Mouse (Mus musculus): ENCODE results near the gene Hspb11.

The Hspb11 gene

DNA sequence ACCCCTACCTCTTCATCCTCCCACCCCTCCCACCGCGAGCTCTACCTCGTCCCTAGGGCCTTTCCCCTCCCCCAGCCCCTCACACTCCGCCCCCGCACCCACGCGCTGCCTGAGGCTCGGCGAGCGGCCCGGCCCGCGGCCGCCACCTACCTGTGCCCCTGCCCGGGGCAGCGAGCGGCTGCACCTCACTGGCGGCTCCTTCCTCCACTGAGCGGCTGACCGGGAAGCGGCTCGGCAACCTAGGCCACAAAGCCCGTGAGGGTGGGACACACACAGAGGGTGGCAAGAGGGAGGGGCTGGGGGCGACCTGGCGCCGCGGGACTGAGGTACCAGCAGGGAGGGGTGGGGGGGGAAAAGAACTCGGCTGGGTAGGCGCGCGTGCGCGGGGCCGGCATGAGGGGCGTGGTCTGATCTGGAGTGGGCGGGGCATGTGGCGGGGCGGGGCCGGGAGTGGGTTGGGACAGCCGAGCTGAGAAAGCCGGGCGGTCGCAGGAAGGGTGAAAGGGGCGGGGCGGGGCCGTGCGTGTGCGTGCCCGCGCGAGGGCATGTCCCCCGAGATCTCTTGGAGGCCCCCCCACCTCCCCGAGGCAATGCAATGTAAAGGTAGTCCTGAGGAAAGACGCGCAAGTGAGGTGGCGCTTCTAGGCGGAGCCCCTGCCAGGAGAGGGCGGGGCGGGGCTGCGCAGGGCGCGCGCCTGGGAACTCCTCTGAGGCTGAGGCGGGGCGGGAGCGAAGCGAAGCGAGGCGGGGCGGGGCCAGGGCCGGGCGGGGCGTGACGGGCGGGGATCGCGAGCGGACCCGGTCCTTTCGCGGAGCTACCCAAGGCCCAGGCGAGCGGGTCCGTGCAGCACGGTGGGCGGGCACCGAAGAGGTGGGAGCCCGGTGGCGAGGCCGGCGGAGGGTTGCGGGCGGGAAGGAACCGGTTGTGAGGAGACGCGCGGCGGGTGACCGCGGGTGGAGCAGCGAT lies at the start of gene Hspb11, which contains the start of gene Lrrc42:
Gene Hspb11, plus strand, starts transcription at position 469 of the 967 bp plus-strand sequence.
Gene Lrrc42, minus strand, starts transcription at position 408 of the 967 bp plus-strand sequence.
- peak; percentile 99 for DNase-seq (ENCODE audit: low spot score)

DNA sequence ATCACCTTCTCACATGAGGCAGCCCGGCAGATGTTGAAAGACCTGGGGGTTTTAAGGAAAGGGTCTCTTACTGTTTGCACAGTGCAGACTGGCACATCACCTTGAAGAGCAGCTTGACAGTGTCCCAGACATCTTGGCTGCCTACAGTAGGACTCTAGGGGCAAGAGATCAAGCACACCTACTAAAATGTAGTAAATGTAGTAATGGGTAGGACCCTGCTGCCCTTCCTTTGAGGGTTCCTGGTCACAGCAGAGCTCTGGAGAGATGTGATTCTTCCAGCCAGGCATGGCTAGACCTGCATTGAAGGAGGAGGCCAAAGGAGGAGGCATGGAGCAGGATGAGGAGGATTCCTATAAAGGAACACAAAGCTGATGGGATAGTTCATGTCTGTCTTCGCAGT lies 46.4 kb upstream of the Hspb11 start:
- no peak for DNase-seq (ENCODE audit: low spot score)

DNA sequence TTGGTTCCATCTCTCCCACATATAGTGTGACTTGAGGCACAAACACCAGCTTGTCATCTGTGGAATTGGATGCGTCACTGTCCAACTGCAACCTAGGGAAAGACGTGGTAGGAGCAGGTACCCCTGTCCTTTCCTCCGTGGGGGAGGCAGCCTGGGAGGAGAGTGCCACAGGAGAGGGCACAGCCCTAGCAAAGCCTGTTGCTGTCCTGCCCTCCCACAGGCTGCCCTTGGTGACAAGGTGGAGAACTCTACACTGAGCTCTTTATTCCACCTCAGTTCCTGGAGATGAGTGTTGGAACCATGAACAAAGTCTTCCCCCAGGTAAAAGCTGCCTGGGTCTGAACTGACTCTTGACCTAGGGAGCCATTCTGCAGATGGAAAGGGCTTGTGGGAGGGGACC lies 44.5 kb upstream of the Hspb11 start, which contains the start of gene Ldlrad1:
Gene Ldlrad1, plus strand, starts transcription at position 301 of the 400 bp plus-strand sequence.
- no peak for DNase-seq (ENCODE audit: low spot score)

GRCm38 (mm10) chr4:107210483-107211097 lies 42.8 kb upstream of the Hspb11 start:
- DNase-seq (ENCODE audit: low spot score), result no peak

GRCm38 (mm10) chr4:107211465-107211864 lies 41.9 kb upstream of the Hspb11 start:
- no peak for DNase-seq (ENCODE audit: low spot score)

GRCm38 (mm10) chr4:107211936-107212335 lies 41.5 kb upstream of the Hspb11 start:
- DNase-seq (ENCODE audit: low spot score), result no peak

DNA sequence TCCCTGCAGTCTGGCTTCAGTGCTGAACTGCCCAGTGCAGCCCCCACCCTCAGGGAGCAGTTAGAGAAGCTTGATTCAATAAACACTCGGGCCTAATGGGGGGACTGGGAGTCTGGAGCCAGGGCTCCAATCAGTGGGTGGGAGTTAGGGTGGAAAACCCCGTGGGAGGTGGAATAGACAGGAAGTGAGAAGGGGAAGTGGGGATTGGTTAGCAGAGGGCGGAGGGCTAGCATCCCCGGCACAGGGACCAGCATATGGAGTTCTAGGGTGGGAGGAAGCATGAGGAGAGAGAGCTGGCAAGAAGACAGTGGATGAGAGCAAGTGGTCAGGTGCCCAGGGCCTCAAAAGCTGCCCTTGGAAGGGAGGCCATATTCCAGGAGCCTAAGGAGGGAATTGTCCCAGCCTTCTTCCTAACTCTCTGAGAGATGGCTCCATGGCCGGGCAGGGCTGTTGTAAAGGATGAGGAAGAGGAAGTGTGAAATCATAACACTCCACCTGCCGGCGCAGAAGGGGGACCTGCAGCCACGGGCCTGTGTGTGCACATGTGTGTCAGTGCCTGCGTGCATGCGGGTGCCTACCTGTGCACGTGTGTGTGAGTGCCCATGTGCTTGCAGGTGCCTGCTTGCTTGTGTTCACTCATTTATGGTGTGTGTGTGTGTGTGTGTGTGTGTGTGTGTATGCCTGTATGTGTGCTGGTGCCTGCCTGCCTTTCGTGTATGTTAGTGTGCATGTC lies 39.9 kb upstream of the Hspb11 start:
- DNase-seq (ENCODE audit: low spot score), result no peak

- no peak for DNase-seq (ENCODE audit: low spot score)
These were observed 35.8 kb upstream of the Hspb11 start for GRCm38 (mm10) chr4:107217574-107217973.

DNA sequence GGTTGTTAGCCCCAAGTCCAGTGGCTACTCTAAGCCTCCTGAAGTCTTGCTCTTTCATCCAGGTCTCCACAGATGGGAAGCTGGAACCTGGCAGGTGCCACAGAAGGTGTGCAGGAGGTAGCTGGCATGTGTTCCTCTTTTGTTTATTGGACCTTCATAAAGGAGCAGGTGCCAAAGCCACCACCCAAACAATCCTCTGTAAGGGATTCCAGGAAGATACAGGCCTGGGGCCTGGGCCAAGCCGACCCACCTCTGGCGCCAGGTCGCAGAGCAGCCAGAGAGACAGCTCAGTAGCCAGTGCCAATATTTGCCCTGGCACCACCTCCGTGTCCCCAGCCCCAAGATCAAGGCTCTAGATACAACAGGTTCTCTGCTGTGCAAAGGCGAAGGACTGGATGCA lies 31.9 kb upstream of the Hspb11 start:
- no peak for DNase-seq (ENCODE audit: low spot score)

GRCm38 (mm10) chr4:107223225-107224204 lies 29.9 kb upstream of the Hspb11 start:
- DNase-seq (ENCODE audit: low spot score), result no peak

DNA sequence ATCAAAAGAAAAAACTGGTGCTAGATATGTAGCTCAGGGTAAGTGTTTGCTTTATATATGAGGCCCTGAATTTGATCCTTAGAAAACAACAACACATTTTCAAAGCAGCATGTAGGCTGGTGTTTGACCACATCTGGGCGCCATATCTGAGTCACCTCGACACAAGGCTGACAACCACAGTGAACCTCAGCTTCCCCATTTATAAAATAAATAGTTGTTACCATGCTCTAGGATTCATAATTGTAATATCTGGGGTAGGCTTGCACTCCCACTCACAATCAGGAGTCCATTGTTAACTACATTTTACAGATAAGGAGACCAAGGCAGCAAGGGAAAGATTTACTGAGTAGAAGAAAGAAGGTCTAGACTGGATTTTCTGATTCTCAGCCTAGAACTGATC lies 27.1 kb upstream of the Hspb11 start:
- DNase-seq (ENCODE audit: low spot score), result no peak

GRCm38 (mm10) chr4:107232219-107232618 lies 21.2 kb upstream of the Hspb11 start:
- DNase-seq (ENCODE audit: low spot score), result no peak

DNA sequence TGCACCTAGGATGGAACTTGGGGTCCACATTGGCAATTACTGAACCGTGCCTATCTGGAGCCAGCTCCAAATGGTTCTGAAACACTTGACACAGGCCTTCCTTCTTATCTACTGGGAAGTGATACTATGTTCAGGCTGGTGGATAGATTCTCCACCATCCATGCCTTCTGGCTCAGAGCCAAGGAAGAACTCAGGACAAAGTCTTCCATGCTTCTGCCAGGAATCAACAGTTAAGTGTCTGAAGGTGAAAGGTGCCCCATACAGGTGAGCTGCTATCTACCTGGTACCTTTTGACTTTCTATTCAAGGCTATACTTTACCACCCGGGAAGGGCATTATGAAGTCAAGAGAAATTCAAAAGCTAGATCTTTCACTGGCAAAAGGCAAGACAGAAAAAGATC lies 15.1 kb upstream of the Hspb11 start:
- no peak for DNase-seq (ENCODE audit: low spot score)

DNA sequence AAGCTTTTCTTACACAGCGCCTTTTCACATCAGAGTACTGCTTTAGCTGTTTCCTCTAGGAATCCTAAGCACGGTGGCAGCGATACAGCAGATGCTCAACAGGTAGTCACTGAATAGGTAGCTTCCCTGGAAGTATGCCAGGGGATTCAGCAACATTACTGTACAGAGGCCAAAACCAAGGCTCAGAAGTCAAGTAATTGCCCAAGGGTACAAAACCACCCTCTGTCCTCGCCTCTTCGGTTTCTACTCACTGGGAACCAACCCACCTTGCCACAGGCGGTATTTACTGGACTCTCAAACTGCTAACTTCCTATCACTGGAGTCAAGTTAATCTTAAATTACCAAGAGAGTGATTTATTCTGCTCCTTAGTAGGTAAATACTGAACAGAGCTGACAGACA lies 13.2 kb upstream of the Hspb11 start:
- no peak for DNase-seq (ENCODE audit: low spot score)

DNA sequence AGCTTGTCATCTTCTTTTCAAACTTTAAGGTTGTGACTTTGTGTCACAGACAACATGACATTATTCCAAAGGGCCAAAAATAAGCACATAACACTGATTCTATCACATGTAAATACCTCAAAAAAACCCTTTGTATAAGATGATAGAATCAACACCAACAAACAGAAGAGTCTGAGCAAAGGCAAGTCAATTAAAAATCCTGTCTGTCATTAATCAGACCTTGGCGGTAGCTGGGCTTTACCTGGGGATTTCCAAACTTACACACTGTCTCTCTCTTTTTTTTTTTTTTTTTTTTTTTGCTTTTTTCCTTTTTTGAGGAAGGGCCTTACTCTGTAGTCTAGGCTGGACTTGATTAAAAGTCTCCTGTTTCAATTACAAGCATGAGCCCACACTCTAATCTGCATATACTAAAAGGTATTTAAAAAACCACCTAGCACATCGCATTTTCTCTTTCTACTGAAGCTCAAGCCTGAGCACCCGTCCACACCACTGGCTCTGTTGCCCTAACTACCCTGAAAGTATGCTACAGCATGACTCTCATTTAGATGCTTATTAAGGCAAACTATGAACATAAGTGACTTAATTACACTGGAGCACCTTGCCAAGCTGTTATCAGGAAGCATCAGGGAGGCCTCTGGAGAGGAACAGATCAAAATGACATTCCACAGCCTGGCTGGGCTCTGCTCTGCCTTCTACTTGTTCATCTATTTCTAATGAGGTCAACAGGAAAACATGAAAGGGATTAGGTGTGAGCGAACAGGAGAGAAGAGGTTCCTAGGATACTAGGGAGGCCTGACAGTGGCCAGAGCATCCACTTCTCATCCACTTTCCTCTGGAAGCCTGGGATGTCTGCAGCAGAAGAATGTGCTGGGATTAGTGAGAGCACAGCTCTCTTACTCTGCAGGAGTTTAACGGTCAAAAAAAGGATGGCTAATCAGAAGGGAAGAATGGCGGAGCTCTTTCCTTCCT lies 9.7 kb upstream of the Hspb11 start:
- peak; percentile 23 for DNase-seq (ENCODE audit: low spot score)

DNA sequence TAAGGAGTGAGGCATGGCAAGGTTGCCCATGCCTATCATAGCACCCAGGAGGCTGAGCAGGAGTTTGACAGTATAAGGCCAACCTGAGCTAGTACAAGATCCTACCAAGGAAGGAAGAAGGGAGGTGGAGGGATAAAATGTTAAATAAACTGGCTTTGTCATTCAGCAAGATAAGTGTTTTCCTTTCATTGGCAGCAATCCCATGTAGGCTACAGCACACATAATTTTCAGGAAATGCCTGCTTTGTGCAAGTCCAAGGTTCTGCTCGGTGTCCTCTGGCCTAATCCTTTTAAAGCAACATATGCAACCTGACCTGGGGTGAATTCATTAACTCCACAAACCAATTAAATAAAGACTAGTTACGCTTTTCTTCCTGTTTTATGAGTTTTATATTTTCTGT lies 8.0 kb upstream of the Hspb11 start:
- no peak for DNase-seq (ENCODE audit: low spot score)

DNA sequence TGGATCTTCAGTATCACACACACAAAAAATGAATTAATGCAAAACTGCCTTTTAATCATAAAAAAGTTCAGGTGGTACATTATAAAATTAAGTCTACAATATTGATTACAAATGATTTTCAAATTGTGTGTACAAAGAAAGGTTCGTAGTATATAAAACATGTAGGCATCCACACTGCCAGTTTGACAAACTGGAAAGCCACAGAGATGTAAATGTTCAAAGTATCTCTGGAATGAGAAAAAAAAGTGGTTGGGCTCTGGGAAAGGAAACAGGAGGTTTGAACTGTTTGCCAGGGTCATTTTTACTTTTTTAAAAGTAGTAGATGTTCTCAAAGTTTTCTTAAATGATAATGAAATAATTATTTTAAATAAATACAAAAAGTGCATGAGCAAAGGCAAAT lies 7.4 kb upstream of the Hspb11 start:
- DNase-seq (ENCODE audit: low spot score), result no peak

DNA sequence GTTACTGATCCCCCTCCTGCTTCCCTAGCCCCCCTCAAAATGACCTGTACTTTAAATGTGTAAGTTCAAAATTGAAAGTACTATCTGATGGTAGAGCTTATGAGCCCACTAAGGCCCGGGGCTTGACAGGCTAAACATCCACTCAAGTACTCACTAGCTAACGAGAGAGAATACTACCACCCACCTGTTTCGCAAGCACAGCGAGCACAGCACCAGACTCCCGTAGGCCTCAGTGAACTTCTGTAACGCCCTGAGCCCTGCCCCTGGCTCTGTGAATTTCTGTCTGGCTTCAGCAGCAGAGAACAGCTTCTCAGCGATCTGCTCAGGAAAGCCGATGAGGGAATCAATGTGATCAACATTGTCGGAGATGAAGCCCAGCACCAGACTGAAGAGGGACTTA lies 6.3 kb upstream of the Hspb11 start:
- no peak for DNase-seq (ENCODE audit: low spot score)

- no peak for DNase-seq (ENCODE audit: low spot score)
These were observed 5.3 kb upstream of the Hspb11 start for GRCm38 (mm10) chr4:107248061-107248460.

DNA sequence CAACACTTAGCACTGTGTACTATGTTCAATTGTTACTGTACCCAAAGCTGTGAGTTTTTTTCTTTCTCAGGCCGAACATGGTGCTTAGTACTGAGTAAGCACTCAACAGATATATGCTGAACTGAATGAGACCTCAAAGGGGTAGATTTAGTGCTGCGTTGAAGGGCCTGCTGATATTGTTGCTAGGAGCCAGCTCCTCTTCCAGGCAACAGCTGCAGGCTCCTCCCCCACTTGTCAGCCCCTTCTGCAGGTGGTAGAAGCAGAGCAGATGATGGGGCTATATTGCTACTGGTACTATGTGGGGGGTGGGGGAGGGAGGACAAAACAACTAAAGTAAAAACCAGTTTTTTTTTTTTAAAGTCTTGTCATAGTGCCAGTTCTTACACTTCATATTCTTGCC lies 3.9 kb upstream of the Hspb11 start:
- DNase-seq (ENCODE audit: low spot score), result no peak
